Mouse (Mus musculus) heart, adult 2 months (tissue): ENCODE data around the gene Zpbp2. TPM values are rescaled to one million over a fixed set of nuclear protein-coding genes. Genes with fewer than 3 reads are reported as not detected.
A peak's percentile ranks its signal among the peaks of the same experiment; 100 is the strongest.

Experiments
- DNase-seq, 2 experiments: peaks; one replicate each; pipeline ENCODE4 v3.0.0; 2021
- H3K27ac ChIP-seq: fragments of 200-600 bp; 2 replicates; pipeline ENCODE4 v1.8.1; 2022
- H3K27me3 ChIP-seq: fragments of 200-500 bp; 2 replicates; pipeline ENCODE4 v1.6.1; 2012; ENCODE audit warnings: mild to moderate bottlenecking, low read length, inconsistent platforms, mixed read lengths; ENCODE audit not compliant: control insufficient read depth, insufficient read depth
- H3K36me3 ChIP-seq: fragments of 200-500 bp; 2 replicates; pipeline ENCODE4 v1.6.1; 2012; ENCODE audit warnings: low read length, inconsistent platforms; ENCODE audit not compliant: control insufficient read depth, insufficient read depth
- H3K4me1 ChIP-seq: fragments of 200-500 bp; 2 replicates; pipeline ENCODE4 v1.6.1; 2011; ENCODE audit warnings: low read length; ENCODE audit not compliant: control insufficient read depth, insufficient read depth
- H3K4me3 ChIP-seq: fragments of 200-600 bp; 2 replicates; pipeline ENCODE4 v1.8.1; 2022
- H3K79me2 ChIP-seq: fragments of 200-500 bp; replicated peaks from 2 replicates; pipeline ENCODE4 v1.6.1; 2012; ENCODE audit warnings: mild to moderate bottlenecking, inconsistent platforms, low read length, moderate library complexity, mixed read lengths; ENCODE audit not compliant: control insufficient read depth, insufficient read depth
- H3K9ac ChIP-seq: fragments of 200-500 bp; 2 replicates; pipeline ENCODE4 v1.6.1; 2012; ENCODE audit warnings: low read depth, mild to moderate bottlenecking, control low read depth, inconsistent platforms, low read length, mixed read lengths
- CTCF ChIP-seq: fragments of 200-600 bp; IDR thresholded peaks from 2 replicates; pipeline ENCODE4 v1.8.1; 2022; ENCODE audit warnings: antibody characterized with exemption, mild to moderate bottlenecking, moderate library complexity
- EP300 ChIP-seq: fragments of 200-500 bp; IDR thresholded peaks from 2 replicates; pipeline ENCODE4 v1.6.1; 2011; ENCODE audit warnings: low read depth, low read length, control low read depth; ENCODE audit not compliant: insufficient read depth
- POLR2A ChIP-seq: fragments of 200-500 bp; IDR thresholded peaks from 2 replicates; pipeline ENCODE4 v1.6.1; 2011; ENCODE audit warnings: mild to moderate bottlenecking, low read depth, low read length, control low read depth; ENCODE audit not compliant: insufficient read depth
- WGBS: fragments of 180-500 bp; shearing (Covaris S2); methylation state at CpG from one replicate; pipeline ENCODE4 v1.1.7; 2018; 5-methylcytosine and 5-hydroxymethylcytosine counted together
- intact Hi-C: fragments of 180-260 bp; cut with DNase I; formaldehyde crosslinking; loops from one replicate; pipeline ENCODE4 v1.15.1; 2025
- long read RNA-seq: library from polyadenylated mRNA; stranded (forward); transcript quantifications from one replicate; pipeline ENCODE4 v2.0.0, GENCODE M21; 2021
- polyA plus RNA-seq: library from polyadenylated mRNA; depleted of rRNA; stranded (reverse); fragments of >200 nt; gene quantifications from 2 replicates; pipeline ENCODE4 v1.2.3, GENCODE M21; 2012; rRNA removed
- total RNA-seq, 2 experiments: library from RNA; stranded (reverse); gene quantifications; 2 replicates each; pipeline ENCODE4 v1.2.3; 2021

The Zpbp2 gene
- total RNA-seq: not detected
- polyA plus RNA-seq: 0.23 TPM in 1 of 2 replicates, not detected in the other
- long read RNA-seq: 0 reads

- WGBS: 2% methylated on average over 51 of the region's 51 CpGs
- Histone ChIP-seq H3K27me3 (0 out of 2 replicates have a peak, but pooled peaks cover 5% of the 10 kb centered on the region), H3K36me3 (no peaks in the 10 kb centered on the region), H3K27ac (peak within 1 kb of the TSS; percentile 58; the same call in 1 of the 2 replicates), H3K4me1 (0 out of 2 replicates have a peak, but pooled peaks cover 3% of the 10 kb centered on the region), H3K4me3 (peak within 1 kb of the TSS; percentile 76), H3K9ac (peak within 1 kb of the TSS; percentile 74), H3K79me2 (no peaks in the 10 kb centered on the region)
- intact Hi-C loops: loop anchor here (2.0 kb wide), 1 partner anchor 46 kb away; no protein-coding TSS in a partner anchor
- DNase-seq: peak; percentile 91 to 93
- TF ChIP-seq CTCF: no peak
- TF ChIP-seq POLR2A: peak; percentile 43
Observed at GRCm38 (mm10) chr11:98550975-98551828, at the start of gene Zpbp2. TSS of gene Zpbp2 (plus strand) at chr11:98551097.

GRCm38 (mm10) chr11:98504926-98505325 is 46.0 kb upstream of the Zpbp2 start:
- H3K27me3 ChIP-seq: no peaks in the 10 kb centered on the region
- no peak overlapping the region for H3K9ac ChIP-seq
- TF ChIP-seq EP300 (no peak), POLR2A (no peak), CTCF (no peak)
- DNase-seq: no peak
- WGBS: 68% methylated on average over 3 of the region's 3 CpGs
- intact Hi-C loops: no loop called here
- H3K4me1 ChIP-seq: no peaks in the 10 kb centered on the region
- H3K27ac ChIP-seq: no peak overlapping the region
- H3K4me3 ChIP-seq: no peak overlapping the region
- no peaks in the 10 kb centered on the region for H3K36me3 ChIP-seq
- no peaks in the 10 kb centered on the region for H3K79me2 ChIP-seq

GRCm38 (mm10) chr11:98509434-98509833 is 41.5 kb upstream of the Zpbp2 start:
- DNase-seq: peak; percentile 53 to 80
- no peak overlapping the region for H3K9ac ChIP-seq
- peak; percentile 20 for TF ChIP-seq CTCF
- TF ChIP-seq EP300: peak; percentile 63; the same call in 1 of the 2 replicates
- no peak for TF ChIP-seq POLR2A
- H3K36me3 ChIP-seq: no peaks in the 10 kb centered on the region
- intact Hi-C loops: no loop called here
- 40% methylated on average over 7 of the region's 7 CpGs for WGBS
- no peak overlapping the region for H3K4me3 ChIP-seq
- H3K79me2 ChIP-seq: no peaks in the 10 kb centered on the region
- H3K27ac ChIP-seq: no peak overlapping the region; the same call in 1 of the 2 replicates
- H3K27me3 ChIP-seq: no peaks in the 10 kb centered on the region
- H3K4me1 ChIP-seq: no peaks in the 10 kb centered on the region

GRCm38 (mm10) chr11:98510125-98510524 is 40.8 kb upstream of the Zpbp2 start:
- no peak for TF ChIP-seq POLR2A

GRCm38 (mm10) chr11:98512881-98513280 is 38.0 kb upstream of the Zpbp2 start:
- Histone ChIP-seq H3K36me3 (no peaks in the 10 kb centered on the region), H3K79me2 (no peaks in the 10 kb centered on the region), H3K27ac (no peak overlapping the region), H3K27me3 (no peaks in the 10 kb centered on the region), H3K4me1 (no peaks in the 10 kb centered on the region), H3K9ac (no peak overlapping the region), H3K4me3 (no peak overlapping the region)
- WGBS: 93% methylated on average over 13 of the region's 13 CpGs
- intact Hi-C loops: no loop called here
- DNase-seq: no peak
- TF ChIP-seq POLR2A: no peak
- TF ChIP-seq CTCF: no peak
- no peak for TF ChIP-seq EP300

More at GRCm38 (mm10) chr11:98510125-98510524, 40.8 kb upstream of the Zpbp2 start:
- DNase-seq: no peak
- no peaks in the 10 kb centered on the region for H3K27me3 ChIP-seq
- 75% methylated on average over 8 of the region's 8 CpGs for WGBS
- no peak overlapping the region for H3K27ac ChIP-seq
- no peaks in the 10 kb centered on the region for H3K36me3 ChIP-seq
- H3K4me1 ChIP-seq: no peaks in the 10 kb centered on the region
- H3K79me2 ChIP-seq: no peaks in the 10 kb centered on the region
- intact Hi-C loops: no loop called here
- no peak overlapping the region for H3K4me3 ChIP-seq
- H3K9ac ChIP-seq: no peak overlapping the region

- no peaks in the 10 kb centered on the region for H3K4me1 ChIP-seq
- intact Hi-C loops: no loop called here
- H3K27ac ChIP-seq: no peak overlapping the region
- no peaks in the 10 kb centered on the region for H3K36me3 ChIP-seq
- no peak overlapping the region for H3K9ac ChIP-seq
- 72% methylated on average over 6 of the region's 6 CpGs for WGBS
- DNase-seq: no peak
- no peaks in the 10 kb centered on the region for H3K27me3 ChIP-seq
- no peaks in the 10 kb centered on the region for H3K79me2 ChIP-seq
- H3K4me3 ChIP-seq: no peak overlapping the region
- no peak for TF ChIP-seq POLR2A
- TF ChIP-seq EP300: no peak
- no peak for TF ChIP-seq CTCF
Observed at GRCm38 (mm10) chr11:98513356-98513936, 37.5 kb upstream of the Zpbp2 start.
